Mouse (Mus musculus): ENCODE measurements at regions not wholly inside any gene's neighbourhood (a gene's known extent, or its start where the extent isn't known, plus 50 kb on each side); places are given as distances from the start of the nearest gene placed in this dataset.
A peak's percentile ranks its signal among the peaks of the same experiment; 100 is the strongest.

- peak in 1 of 2 experiments; percentile 4 for DNase-seq
Observed at GRCm38 (mm10) chr6:13763636-13764035, 76.1 kb downstream of the Gpr85 start.

GRCm38 (mm10) chr6:13759431-13759830 is 80.3 kb downstream of the Gpr85 start:
- DNase-seq, result no peak

GRCm38 (mm10) chr6:13758946-13759345 is 80.8 kb downstream of the Gpr85 start:
- DNase-seq, result no peak

- DNase-seq, result no peak
Observed at GRCm38 (mm10) chr6:13748931-13749638, 71.3 kb upstream of the Bmt2 start.

DNA sequence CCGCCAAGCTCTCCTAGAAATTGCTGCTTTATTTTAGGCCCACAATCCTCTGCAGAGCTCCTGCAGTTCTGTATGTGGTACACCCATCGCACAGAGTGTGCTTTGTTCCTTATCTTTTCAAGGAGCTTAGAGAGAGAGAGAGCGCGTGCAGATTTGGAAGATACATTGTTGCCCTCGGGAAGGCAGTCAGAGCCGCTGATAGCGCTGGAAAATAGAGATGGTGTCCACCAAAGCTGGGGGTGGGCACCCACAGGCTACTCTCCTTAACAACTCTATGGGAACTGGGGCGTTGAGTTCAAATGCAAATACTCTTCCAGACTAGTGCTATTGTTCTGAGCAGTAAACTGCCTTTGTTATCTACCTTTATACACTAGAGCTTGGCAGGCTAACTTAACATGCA is 70.2 kb upstream of the Bmt2 start:
- DNase-seq, result no peak

GRCm38 (mm10) chr6:13746577-13747482 is 69.1 kb upstream of the Bmt2 start:
- DNase-seq, result no peak

Measured in kidney, postnatal 4 days (tissue).